Mouse (Mus musculus) neural tube, postnatal 0 days (tissue): ENCODE data around the gene Sorbs2. TPM values are rescaled to one million over a fixed set of nuclear protein-coding genes. Genes with fewer than 3 reads are reported as not detected.

ENCODE experiments used
- polyA plus RNA-seq: library from polyadenylated mRNA; unstranded; fragments of >200 nt; fragmentation: Nextera tagmentation; extraction: Ambion mirVana; gene quantifications from 2 replicates; pipeline ENCODE4 v1.2.1, GENCODE M21; 2015

Sorbs2 gene
- 33.7 and 35.0 TPM in 2 replicates for polyA plus RNA-seq

GRCm38 (mm10) chr8:45507634-45508321 lies at the start of gene Sorbs2:
Gene Sorbs2 (plus strand): TSS chr8:45507788.

Other genes starting within 250 kb of the Sorbs2 start
- gene F11, start 245.8 kb upstream of the Sorbs2 start, polyA plus RNA-seq, result not detected in 2 replicates
- 0.09 TPM in 1 of 2 replicates, not detected in the other for gene Klkb1, start 212.9 kb upstream of the Sorbs2 start, polyA plus RNA-seq
- gene Gm45753, start 199.3 kb upstream of the Sorbs2 start, polyA plus RNA-seq, result not detected in 2 replicates
- gene Cyp4v3, start 174.6 kb upstream of the Sorbs2 start, polyA plus RNA-seq, result 2.8 and 2.9 TPM in 2 replicates
- gene Fam149a, start 125.5 kb upstream of the Sorbs2 start, polyA plus RNA-seq, result 23.3 and 23.5 TPM in 2 replicates
- gene Tlr3, start 96.7 kb upstream of the Sorbs2 start, polyA plus RNA-seq, result 2.5 and 2.9 TPM in 2 replicates